Mouse (Mus musculus) c-Kit-positive CD71-positive TER-119-negative erythroid progenitor cells, embryonic 14.5 days (primary cell): ENCODE data around the gene Fam172a.

ENCODE experiments used
- DNase-seq: peaks from one replicate; pipeline ENCODE4 v3.0.0-alpha.2; 2013; ENCODE audit warnings: low read depth

Fam172a gene

DNA sequence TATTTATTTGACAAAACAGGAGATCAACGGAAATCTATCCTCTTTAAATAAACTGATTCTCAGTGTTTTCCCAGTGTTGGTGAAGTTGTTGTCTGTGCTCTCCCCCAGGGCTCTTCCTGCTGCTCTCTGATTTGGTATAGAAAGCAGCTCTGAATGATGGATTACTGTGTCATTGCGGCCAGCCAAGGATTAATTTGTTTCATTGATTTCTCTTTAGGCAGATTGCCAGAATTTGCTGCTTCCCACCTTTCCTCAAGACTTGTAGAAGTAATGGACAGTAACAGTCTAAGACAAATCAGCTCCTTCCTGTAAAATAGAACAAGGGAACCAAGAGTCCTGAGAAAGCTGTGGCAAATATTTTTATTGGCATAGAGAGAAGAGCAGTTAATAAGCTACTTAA lies 513.4 kb downstream of the Fam172a start:
- DNase-seq, result no peak
